Mouse (Mus musculus): ENCODE results near the gene Hist1h4c.
"Not testable (repeated sequence)": the region's sequence is repeated elsewhere in the genome, so short reads cannot be mapped to it uniquely, and the experiment has no call there.

DNA sequence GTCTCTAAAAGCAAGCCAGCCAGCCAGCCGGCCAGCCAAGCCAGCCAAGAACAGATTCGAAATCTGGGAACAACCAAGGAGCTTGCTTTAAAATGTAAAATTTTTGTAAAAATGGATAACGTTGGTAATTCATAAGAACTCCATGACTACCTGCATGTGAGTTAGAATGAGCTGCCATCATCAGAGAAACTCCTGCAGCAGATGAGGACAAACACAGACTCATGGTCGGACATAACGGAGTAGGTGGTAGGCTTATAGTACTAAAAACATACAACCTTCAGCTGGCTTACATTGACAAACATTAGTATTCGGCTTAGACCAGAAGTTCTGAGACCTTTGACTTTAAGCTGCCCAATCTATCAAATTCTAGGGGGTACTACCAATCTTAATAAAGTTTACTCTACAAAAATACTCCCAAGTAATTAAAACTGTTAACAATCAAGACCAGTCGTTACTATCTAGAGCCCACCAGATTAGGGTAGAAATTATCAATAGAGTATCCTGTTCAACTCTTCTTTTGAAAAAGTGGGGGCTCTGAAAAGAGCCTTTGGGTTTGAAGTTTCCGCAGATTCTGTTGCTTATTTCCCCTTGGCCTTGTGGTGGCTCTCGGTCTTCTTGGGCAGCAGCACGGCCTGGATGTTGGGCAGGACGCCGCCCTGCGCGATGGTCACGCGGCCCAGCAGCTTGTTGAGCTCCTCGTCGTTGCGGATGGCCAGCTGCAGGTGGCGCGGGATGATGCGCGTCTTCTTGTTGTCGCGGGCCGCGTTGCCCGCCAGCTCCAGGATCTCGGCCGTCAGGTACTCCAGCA is 15.1 kb downstream of the Hist1h4c start:
- TF ChIP-seq CTCF (IDR thresholded peaks at IDR 0.05; ENCODE audit: control insufficient read depth, insufficient read depth, low read length); POLR2A (IDR thresholded peaks at IDR 0.05; ENCODE audit: borderline replicate concordance, control insufficient read depth, low read depth, low read length): not testable (repeated sequence)

Data from bone marrow, adult 2 months (tissue).